Mouse (Mus musculus): ENCODE data around the gene Ccdc122. TPM values are rescaled to one million over a fixed set of nuclear protein-coding genes. Genes with fewer than 3 reads are reported as not detected.

The Ccdc122 gene
- polyA plus RNA-seq, 1 experiment: not detected

DNA sequence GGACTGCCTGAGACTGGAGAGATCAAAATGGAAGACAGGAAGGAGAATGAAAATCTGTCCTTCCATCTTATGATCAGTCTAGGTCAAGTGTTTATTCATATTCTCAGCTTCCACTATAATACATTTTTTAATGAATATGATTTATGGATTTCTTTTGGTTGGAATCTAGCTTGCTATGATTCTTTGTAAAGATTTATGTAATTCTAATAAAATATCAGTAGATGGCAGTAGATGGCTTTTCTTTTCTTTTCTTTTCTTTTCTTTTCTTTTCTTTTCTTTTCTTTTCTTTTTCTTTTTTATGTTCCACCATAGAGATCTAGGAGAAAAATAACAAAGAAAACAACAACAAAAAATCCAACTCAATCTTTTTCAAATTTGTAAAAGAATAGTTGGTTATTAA, 16.7 kb downstream of the Ccdc122 start:
- TF ChIP-seq GATA1 (IDR thresholded peaks at IDR 0.05; ENCODE audit: low read length): no peak

DNA sequence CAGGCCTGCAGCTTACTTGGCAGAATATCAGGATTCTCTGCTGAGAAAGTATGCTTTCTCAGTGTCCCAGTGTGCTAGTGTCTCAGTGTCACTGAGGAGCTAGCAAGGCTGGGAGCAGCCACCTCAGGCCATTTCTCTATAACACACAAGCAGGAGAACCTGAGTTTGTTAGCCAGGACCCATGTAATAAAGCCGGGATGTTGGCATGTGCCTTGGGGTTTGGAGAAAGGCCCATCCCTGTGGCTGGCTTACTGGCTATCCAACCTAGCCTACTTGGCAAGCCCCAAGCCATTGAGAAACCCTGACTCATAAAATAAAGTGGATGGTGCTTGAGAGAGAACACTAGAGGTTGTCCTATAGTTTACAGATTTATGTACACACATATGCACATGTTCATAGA, 32.8 kb downstream of the Ccdc122 start:
- TF ChIP-seq GATA1 (IDR thresholded peaks at IDR 0.05; ENCODE audit: low read length): no peak

DNA sequence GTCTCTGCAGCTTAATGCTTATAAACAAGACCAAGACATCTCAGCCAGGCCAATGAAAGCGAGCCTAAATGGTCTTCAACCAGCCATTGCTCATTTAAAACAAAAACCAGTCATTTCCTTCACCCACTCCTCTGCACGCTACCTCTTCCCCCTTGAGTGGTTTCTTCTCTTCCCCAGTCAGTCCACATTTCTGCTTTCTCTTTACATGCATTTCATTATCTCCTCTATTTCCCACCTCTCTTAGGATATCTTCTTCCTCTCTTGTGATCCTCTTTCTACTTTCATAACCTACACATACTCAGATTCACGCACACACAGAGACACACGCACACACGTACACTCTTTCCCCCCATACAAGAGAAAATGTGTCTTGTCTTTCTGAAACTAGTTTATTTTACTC, 44.7 kb downstream of the Ccdc122 start:
- TF ChIP-seq GATA1 (IDR thresholded peaks at IDR 0.05; ENCODE audit: low read length): no peak

DNA sequence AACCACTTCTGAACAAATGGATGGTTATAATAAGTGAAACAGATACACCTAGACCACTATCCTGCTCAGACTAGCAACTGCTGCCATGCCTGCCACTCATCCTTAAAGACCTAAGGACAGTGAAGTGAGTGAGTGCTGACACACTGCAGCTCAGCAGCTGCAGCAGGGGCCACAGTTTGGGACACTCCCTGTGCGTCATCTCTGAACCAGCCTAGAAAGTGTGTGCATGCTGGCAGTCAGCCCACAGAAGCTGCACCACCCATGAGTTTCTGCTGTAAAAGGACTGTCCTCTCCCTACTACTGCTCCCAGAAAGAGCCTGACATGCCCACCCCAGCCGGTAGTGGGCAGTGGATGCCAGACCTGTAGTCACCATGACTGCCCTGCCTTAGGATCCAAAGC, 63.7 kb downstream of the Ccdc122 start:
- no peak for TF ChIP-seq GATA1 (IDR thresholded peaks at IDR 0.05; ENCODE audit: low read length)

DNA sequence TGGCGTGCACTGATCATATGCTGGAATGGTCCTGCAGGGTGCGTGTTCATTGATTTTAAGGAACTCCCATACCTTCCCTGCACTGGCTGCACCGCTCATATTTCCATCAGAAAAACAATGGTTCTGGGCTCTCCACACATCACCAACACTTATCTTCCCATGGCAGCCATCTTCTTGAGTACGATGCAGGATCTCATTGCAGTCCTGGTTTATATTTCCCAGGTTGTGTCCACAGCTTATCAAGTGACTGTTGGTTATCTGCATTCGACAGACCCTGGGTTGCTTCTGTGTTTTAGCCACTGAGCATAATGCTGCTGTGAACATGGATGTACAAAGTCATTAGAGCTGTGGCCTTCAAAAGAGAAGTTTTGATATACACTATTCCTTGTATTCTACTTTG, 94.0 kb downstream of the Ccdc122 start:
- TF ChIP-seq GATA1 (IDR thresholded peaks at IDR 0.05; ENCODE audit: low read length): no peak

DNA sequence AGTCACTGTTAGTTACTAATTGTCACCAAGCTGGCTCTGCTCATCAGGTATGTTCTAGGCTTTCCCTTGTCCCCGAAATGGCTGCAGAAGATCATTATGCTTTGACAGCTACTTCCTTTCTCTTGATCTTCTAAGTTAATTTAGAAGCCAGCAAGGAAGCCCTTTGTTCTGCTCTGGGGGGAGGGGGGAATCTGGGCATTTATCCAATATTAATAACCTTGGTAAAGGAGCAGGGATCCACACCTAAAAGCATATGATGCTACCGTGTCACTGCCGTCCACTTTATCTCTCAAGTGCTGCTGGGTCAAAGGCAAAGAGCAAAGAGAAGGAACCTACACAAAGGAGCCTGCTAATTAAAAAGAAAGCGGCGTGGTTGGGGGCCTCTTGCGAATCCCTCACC, 100.4 kb downstream of the Ccdc122 start:
- no peak for TF ChIP-seq GATA1 (IDR thresholded peaks at IDR 0.05; ENCODE audit: low read length)

DNA sequence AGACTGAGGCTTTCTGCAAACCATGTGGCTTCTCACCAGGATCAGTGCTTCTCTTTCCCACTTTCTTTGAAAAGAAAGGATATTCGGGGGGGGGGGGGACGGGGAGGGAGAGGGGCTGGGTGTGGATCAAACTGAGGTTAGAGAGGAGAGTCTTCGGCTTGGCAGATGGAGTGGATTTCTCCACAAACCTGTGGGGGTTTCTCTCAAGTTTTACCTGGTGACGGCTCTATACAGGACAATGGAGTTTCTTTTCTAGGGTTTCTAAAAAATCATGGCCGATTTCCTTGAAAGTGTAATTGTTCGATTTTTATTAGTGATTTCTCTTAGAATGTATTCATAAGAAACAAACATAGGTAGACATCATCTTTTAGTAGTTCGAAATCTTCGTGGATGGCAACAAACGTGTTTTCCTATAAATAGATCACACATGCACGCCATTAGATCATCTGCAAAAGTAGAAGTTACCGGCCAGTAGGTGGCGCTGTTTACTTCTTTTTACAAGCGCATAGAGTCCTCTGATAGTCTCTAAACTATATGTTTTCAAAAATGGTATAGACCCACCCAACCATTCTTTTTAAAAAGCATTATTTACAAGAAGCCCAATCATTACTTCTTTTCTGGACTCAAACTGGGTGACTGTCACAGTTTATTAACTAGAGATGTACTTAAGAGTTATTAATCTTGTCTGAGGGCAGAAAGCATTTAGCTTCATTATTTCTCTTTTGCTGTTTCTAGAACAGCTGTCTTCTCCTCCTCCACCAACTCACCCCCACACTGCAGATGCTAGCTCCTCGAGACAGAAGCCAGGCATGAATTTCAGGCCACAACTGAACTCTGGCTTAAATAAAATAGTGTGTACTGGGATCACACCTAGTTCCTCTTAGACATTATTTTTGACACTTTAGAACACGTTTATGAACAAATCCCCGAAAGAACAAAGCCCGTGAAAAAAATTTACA, 105.0 kb downstream of the Ccdc122 start:
- no peak for TF ChIP-seq GATA1 (IDR thresholded peaks at IDR 0.05; ENCODE audit: low read length)

DNA sequence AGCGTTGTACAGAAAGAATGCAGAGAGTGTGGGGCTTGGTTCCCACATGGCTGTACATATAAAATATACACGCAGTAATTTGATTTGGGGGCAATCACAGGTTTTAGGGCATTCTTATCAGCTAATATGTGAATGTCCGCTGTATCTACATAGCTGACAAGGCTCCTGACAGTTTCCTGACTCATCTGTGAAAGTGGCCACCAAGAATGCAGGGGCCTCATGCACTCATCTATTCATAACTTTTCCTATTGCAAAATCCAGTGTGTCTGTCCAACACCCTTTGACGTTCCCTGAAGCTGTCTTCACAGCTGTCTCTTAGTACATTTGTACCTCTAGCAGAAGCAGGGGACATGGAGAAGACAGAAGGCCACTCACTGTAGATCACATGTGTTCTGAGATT, 108.5 kb downstream of the Ccdc122 start:
- no peak for TF ChIP-seq GATA1 (IDR thresholded peaks at IDR 0.05; ENCODE audit: low read length)

DNA sequence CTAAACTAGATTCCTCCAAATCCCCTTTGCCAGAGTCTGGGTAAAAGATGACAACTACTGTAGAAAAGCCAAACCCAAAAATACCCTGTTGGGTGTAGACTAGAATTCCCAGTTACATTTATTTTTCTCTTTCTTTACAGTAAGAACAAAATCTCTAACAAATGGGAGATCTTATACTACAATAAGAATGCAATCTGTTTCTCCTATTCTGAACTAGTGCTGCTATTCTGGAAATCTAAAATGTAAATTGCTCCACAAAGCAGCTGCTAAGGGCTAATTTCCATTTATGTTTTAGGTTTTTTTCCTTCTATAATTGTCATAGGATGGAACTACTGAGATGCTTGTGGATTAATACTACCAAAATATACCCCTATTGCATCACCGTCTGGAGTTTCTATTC, 111.1 kb downstream of the Ccdc122 start:
- TF ChIP-seq GATA1 (IDR thresholded peaks at IDR 0.05; ENCODE audit: low read length): no peak

DNA sequence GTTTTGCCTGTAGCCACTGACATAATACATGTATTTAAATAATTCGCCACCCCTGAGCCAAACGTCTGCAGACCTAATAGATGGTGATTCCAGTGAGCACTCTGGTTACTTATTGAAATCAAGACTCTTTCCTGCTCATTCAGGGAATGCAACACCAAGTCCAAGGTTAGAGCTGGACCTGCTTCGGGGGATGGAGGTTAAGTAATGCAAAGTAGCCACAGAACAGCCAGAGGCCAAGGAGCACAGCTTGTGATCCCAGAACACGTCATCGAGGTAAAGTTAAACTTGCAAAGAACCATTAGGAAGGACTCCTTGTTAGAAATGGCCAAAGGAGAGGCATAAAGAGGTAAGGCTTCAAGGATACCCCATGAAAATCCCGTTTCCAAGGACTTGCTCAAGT, 114.0 kb downstream of the Ccdc122 start:
- no peak for TF ChIP-seq GATA1 (IDR thresholded peaks at IDR 0.05; ENCODE audit: low read length)

DNA sequence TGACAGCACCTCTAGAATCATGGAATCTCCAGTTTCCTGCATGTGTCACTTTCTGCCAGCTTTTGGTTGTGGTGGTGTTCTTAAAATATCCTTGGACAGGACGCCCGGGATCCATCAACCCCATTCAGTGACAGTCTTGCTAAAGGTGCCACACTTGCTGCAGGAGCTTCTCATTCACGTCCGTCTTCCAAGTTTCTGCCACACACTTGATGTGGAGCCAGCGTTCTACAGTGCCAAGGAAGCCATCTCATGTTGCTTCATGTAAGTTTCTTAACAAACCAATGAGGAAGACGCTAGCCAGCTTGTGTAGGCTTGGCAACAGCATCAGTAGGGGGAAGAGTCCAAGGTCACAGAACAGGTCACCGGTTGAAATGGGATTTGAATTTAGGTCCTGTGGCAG, 114.9 kb downstream of the Ccdc122 start:
- no peak for TF ChIP-seq GATA1 (IDR thresholded peaks at IDR 0.05; ENCODE audit: low read length)

DNA sequence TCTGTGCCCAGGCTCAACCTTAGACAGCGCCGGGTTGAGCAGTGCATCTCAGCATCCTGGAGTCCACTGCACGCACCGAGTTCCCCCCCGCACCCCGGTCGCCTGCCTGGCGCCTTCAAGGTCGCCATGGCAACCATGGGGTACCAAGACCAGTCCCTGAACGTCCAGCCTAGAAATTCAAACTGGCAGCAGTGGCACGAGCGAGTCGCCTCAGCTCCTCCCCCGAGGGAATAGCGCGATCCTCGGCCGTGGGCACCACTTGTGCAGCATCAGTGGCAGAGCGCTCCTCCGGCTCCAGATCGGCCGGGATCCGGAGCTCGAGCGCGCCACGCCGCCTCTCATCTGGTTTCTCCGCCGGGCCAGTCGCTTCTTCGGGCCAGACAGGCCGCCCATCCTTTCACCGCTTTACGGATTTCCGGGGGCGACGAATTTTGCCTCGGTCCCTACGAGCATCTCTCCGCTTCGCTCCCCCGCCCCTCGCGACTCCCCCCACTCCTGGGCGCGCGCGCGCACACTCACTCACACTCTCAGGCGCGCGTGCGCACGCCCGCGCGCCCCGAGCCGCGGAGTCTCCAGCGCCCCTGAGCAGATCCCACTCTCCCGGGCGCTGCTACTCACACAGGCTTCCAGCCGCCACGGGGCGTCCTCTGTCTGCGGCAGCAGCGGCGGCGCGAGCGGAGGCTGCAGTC, 119.8 kb downstream of the Ccdc122 start, which contains the start of gene Enox1:
Gene Enox1, plus strand, starts transcription at position 542 of the 689 bp plus-strand sequence.
- TF ChIP-seq GATA1 (IDR thresholded peaks at IDR 0.05; ENCODE audit: low read length): no peak

DNA sequence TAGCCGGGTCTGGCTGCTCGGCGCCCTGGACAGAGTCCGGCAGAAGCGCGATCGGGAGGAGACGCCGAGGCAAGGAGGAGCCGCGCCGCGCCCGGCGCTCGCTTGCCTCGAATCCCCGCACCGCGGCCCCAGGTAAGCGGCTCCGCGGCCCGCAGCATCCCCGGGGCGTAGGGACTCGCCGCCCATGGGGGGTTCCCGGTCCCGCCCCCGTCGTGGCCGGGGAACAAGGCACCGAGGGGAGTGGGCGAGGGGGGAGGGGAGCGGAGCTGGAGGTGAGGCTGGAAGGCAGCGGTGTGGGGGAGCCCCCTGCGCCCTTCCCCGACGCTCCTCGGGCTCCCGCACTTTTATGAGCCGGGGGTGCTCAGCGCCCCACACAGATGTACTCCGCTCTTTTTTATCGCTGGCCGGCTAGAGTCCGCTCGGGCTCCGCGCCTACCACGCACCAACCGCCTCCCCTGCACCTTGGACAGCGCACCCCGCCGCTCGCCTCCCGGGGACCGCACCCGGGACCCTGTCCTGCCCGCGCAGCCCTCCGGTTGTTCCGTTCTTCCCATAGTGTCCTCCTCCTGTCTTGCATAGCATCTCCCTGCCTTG, 120.4 kb downstream of the Ccdc122 start:
- TF ChIP-seq GATA1 (IDR thresholded peaks at IDR 0.05; ENCODE audit: low read length): no peak

DNA sequence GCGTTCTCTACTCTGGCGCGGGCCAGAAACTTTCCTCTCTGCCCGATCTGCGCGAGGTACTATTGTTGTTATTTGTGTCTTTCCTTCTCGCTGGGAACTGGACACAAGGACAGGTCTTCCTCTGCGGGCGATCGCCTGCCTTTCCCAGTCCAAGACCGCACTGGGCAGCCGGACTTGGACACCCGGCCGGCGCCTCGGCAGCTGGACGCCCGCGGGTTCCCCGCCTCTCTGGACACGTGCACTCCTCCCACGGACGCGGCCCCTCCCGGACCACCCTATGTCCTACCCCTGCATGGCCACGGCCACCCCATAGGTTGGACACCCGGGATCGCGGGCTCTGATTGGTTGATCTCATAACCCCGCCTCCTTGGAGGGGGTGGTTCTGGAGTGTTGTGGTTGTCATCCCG, 120.9 kb downstream of the Ccdc122 start:
- no peak for TF ChIP-seq GATA1 (IDR thresholded peaks at IDR 0.05; ENCODE audit: low read length)

DNA sequence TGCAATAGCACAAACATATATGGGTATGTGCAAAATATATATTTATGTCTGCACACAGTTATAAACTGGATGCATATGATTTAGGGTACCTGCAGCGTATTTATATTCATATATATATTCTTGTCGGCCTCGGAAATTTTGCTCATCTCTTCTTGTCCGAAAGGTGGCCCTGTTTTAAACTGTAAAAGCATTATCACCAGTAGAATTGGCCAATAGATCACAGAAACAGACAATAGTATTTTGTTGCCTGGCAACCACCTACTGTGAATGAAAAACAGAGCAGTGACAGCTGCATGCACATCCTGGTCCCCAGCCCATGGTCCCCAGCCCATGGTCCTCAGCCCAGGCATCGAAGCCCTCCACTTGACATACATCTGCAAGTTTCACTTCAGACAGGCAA, 122.8 kb downstream of the Ccdc122 start:
- no peak for TF ChIP-seq GATA1 (IDR thresholded peaks at IDR 0.05; ENCODE audit: low read length)

Other genes with a start within 250 kb of the Ccdc122 start
- not detected in 2 replicates for gene Lacc1, start 132 bp downstream of the Ccdc122 start, polyA plus RNA-seq (2012)
- gene Enox1, start 120.0 kb downstream of the Ccdc122 start, polyA plus RNA-seq (2012): not detected in 2 replicates